Mouse (Mus musculus) Muller cell, postnatal 12 days (primary cell): ENCODE data around the gene Inhbe.
A peak's percentile ranks its signal among the peaks of the same experiment; 100 is the strongest.
"Not testable (repeated sequence)": the region's sequence is repeated elsewhere in the genome, so short reads cannot be mapped to it uniquely, and the experiment has no call there.

Experiments
- DNase-seq: peaks from one replicate; pipeline ENCODE4 v3.0.0-alpha.2; 2015; ENCODE audit errors: inconsistent ontology term

Gene Inhbe

DNA sequence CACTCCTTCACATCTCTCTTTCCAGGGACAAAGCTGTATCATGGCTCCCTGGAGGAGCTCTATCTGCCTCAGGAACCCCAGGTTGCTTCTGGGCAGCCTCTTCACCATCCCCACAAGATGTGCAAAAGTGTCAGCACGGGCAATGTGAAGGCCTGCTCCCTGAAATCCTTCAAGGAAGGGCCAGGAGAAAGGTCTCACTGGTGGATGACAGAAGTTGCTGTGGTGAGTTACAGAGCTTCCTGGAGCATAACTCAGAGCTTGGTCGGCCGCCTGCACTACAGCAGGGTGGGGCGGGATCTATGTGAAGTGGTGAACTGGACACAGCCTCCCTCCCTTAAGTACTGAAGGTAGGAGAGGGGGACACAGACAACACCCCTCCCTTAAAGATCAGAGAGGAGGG, 31.5 kb downstream of the Inhbe start:
- DNase-seq, result no peak

DNA sequence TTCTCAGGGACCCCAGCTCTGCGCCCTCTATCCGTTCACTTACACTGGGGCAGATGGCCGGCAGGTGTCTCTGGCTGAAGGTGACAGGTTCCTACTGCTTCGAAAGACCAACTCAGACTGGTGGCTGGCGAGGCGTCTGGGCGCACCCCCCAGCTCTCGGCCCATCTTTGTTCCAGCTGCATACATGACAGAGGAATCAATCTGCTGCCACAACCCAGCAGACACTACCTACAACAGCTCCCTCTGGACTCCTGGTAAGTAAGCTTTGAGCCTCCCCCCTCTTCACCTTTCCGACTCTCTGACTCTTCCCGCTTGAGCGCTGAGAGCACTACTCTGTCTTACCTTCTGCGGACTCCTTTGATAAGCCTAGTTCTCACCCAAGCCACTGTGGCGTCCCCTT, 32.0 kb downstream of the Inhbe start:
- DNase-seq, result no peak

DNA sequence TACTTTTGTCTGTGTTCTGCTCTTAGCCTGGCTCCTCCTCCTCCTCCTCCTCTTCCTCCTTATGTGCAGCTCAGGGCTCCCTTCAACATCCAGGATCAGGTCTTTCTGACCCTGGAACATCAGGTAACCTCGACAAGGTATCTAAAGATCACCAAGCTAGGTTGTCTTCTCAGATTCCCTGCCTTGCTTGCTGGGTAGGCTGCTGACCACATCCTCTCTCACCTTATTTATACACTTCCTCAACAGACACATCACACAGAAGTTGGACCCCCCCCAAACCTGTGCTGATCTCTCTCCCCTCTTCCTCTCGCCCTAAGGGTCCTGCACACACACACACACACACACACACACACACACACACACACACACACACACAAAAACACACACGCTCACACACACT, 32.6 kb downstream of the Inhbe start, which contains the start of gene Arhgap9:
Gene Arhgap9 (plus strand): TSS at position 344 of the 400 bp plus-strand sequence.
- DNase-seq, result no peak

DNA sequence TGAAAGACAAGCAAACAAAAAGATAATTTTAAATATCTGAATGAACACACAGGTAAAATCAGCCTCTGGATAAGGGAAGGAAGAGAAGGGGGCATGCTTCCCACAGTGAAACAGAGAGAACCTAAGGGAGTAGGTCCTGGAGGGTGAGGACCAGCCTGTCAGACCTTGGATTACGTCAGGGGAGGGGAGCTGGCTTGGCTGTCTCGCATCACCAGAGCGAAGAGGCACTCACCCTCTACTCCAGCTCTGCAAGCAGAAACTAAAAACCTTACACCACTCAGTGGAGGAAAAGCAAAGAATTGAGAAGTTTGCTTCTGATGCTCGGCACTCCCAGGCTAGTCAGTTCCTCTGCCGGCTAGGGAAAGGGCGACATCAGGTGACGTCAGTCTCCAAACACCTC, 34.2 kb downstream of the Inhbe start:
- DNase-seq, result no peak

DNA sequence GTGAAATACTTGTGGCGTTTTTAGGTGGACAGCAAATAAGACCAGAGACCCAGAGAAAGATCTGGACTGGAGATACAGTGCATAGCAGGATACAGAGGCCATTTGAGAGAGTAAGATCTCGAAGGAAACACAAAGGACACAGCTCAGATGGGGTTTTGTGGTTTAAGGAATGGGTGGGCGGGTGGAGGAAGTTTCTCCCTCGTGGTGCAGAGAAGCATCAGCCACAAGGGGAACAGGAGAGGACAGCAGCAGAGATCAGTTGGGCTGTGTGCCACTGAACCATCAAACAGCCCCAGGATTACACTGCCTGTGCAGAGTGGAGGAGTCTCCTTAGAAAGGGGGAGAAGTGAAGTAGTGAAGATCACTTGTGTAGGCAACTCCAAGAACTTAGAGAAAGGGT, 36.2 kb downstream of the Inhbe start:
- no peak for DNase-seq

DNA sequence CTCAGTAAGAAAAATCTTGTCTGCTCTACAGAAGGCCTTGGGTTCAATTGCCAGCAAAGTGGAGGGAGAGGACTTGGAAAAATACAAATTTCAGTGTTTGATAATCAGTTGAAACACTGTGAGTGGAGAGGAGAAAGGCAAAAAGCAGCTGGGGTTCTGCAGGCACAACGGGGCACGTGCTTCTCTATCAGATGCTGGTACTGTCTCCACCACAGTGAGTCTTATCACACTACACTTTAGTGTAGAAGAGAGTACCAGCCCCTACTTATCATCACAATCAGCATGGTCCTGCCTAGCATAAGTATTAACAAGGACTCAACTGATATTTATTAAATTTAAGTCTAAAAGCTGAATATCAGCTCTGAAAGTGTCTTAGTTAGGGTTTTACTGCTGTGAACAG, 36.9 kb downstream of the Inhbe start:
- DNase-seq, result no peak

DNA sequence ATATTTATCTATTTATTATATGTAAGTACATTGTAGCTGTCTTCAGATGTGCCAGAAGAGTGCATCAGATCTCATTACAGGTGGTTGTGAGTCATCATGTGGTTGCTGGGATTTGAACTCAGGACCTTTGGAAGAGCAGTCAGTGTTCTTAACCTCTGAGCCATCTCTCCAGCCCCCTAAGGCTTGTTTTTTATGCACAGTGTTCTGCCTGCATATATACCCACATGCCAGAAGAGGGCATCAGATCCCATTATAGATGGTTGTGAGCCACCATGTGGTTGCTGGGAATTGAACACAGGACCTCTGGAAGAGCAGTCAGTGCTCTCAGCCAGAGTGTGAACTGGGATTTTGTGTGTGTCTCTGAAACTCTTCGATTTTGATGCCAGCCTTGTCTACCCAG, 39.3 kb downstream of the Inhbe start:
- DNase-seq, result not testable (repeated sequence)

DNA sequence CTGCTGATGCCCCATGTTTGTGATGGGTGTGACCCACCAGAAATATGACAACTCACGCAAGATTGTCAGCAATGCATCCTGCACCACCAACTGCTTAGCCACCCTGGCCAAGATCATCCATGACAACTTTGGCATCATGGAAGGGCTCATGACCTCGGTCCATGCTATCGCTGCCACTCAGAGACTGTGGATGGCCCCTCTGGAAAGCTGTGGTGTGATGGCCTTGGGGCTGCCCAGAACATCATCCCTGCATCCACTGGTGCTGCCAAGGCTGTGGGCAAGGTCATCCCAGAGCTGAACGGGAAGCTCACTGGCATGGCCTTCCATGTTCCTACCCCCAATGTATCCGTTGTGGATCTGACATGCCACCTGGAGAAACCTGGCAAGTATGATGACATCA, 40.7 kb downstream of the Inhbe start:
- not testable (repeated sequence) for DNase-seq

DNA sequence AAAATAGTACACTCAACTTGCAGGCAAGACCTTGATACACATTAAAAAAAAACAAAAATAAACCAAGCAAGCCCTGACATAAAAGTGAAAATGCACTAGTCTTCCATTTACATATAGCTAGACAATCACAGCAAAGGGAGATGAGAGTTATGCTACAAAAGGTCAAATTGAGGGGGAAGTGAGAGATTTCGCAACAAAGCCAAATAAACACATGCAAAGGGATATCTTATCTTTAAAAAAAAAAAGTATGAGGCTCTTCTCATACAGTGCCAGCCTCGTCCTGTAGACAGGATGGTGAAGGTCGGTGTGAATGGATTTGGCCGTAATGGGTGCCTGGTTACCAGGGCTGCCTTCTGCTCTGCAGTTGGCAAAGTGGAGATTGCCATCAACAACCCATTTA, 41.4 kb downstream of the Inhbe start:
- no peak for DNase-seq

DNA sequence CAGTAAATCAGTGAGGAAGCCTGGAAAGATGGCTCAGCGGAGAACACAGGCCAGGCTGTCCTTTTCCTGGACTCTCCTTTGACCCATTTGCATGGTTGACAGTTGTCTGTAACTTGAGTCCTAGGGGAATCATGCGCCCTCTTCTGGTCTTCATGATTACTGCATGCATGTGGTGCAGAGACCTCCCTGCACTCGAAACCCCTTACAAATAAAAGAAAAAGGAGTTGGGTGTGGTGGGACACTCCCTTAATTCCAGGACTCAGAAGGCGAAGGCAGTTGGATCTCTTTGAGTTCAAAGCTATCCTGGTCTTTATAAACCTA, 41.9 kb downstream of the Inhbe start:
- peak; percentile 78 for DNase-seq

DNA sequence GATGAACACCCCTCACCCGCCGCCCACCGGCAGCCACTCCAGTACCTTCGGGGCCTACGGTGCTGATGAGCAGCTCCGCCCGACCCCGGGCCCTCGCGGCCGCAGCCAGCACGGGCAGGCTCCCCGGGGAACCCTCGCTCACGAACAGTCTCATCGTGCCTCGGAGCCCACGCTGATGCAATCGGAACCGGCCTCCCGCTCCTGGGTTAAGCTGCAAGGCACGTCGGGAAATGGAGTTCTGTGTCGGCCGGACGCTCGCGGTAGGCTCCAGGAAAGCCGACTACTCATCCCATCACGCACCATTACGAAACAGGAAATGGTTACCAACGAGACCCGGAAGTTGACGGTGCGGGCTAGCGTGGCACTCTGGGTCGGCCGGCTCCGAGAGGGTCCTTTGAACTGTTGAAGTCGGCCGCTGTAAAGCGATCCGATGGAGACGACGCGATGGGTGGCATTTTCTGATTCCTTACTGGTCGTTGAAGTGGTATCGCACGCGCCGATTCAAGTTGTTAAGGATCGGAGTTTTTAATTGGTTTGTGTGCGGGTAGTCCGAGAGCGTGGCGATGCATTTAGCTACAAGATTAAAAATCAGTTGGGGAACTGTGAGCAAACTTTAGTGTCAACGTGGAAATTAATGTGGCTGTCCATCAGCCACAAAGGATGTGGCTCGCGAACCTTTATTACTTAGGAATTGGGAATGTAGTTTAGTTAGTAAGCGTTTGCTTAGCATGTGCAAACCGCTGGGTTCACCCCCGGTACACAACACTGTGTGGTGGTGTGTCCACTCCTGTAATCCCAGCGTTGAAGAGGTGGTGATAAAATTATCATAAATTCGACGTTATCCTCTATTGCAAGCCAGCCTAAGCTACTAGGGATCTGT, 42.5 kb downstream of the Inhbe start, which contains the start of gene Mars:
Gene Mars (minus strand): TSS at position 311 of the 880 bp plus-strand sequence.
- peak; percentile 95 for DNase-seq

DNA sequence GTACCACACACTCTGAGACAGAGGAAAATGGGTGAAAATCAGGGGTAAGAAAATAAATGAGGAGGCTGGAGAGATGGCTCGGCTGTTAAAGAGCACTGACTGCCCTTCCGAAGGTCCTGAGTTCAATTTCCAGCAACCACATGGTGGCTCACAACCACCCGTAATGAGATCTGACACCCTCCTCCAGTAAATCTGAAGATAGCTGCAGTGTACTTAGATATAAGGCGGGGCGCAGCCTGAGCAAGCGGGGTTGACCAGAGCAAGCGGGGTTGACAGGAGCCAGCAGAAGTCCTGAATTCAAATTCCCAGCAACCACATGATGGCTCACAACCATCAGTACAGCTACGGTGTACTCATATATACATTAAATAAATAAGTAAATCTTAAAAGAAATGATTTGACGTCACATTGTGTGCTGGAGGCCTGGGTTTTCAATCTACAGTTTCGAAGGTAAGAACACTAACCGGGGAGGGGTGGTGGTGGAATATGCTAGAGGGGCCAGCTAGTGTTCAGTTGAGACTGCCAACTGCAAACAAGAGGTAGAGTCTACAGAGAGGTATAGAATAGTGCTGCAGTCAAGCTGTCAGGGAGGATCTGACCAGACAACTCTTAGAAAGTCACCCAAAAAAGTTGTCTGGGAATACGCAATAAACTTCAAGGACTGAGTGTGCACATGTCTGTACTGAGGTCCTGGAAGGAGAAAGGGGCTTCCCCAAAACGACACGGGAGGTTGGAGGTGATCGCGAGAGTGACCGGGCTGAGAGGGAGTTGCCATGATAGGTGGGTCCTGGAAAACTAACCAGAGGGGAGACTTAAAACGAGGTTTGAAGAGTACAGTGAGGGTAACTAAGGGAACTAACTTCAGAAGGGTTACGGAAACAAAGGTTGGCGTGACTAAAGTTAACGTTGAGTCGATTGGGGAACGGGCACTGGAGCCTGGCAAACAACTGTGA, 43.4 kb downstream of the Inhbe start:
- peak; percentile 75 for DNase-seq

DNA sequence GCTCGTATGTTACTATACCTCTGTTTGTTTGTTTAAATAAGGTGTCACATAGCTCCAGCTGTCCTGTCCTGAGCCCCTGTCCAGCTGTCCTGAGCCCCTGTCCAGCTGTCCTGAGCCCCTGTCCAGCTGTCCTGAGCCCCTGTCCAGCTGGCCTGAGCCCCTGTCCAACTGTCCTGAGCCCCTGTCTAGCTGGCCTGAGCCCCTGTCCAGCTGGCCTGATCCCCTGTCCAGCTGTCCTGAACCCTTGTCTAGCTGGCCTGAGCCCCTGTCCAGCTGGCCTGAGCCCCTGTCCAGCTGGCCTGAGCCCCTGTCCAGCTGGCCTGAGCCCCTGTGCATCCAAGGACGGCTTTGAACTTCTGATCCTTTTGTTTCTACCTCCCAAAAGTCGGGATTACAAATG, 45.0 kb downstream of the Inhbe start:
- DNase-seq, result not testable (repeated sequence)

DNA sequence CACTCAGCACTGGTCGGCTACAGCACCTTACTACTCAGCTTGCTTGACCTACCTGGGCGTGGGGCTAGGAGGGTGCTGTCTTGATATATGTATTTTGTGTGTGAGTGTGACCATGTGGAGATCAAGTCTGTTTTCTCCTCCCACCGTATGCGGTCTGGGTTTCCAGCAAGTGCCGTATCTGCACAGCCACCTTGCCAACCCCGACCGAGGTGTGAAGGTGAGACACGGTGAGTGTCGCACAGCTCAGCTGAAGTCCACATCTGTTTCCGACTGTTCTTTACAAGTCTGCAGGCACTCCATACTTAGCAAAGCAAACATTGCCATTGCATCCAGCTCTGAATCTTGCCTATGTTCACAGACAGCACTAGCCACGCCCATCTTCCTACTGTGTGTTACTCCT, 51.1 kb downstream of the Inhbe start:
- no peak for DNase-seq

DNA sequence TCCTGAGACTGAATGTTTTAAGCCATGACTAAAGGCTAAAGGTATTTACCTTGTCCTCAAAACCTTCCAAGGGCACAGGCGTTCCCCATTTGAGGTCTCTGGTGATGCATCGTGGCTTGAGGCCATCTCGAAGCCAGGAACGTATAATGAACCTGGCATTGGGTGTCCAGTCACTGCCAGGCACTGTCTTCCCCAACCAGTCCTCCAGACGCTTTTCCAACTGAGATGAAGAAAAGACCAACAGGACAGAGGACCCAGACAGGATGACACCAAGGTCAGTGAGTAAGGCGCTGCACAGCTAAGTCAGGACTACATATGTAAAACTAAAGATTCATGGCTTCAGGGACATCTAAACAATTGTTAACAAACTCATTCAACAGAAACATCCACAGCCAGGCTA, 53.9 kb downstream of the Inhbe start:
- DNase-seq, result no peak
